Mouse (Mus musculus) MEL (cell line): ENCODE measurements around the gene Dennd1a.

Experiments
- CHD1 ChIP-seq: IDR thresholded peaks from 2 replicates; pipeline ENCODE4 v1.6.1; 2012; ENCODE audit warnings: low read depth, mild to moderate bottlenecking, inconsistent platforms, low read length, improper control_type of control experiment
- CTCF ChIP-seq, 3 experiments: IDR thresholded peaks in 2 of 3; conservative IDR thresholded peaks in 1 of 3; 2 replicates each; pipeline ENCODE4 v1.5.1; 2011 to 2012; ENCODE audit warnings: low read length in 3 of 3, low read depth in 2 of 3, mild to moderate bottlenecking in 2 of 3, improper control_type of control experiment in 1 of 3, inconsistent platforms in 1 of 3, mixed read lengths in 1 of 3, moderate library complexity in 1 of 3; ENCODE audit not compliant: control insufficient read depth in 1 of 3, insufficient read depth in 1 of 3, poor library complexity in 1 of 3, severe bottlenecking in 1 of 3
- ELF1 ChIP-seq: IDR thresholded peaks from 2 replicates; pipeline ENCODE4 v1.6.1; 2014; ENCODE audit warnings: low read depth, mild to moderate bottlenecking, inconsistent platforms, low read length, improper control_type of control experiment, moderate library complexity
- GABPA ChIP-seq: IDR thresholded peaks from 2 replicates; pipeline ENCODE4 v1.6.1; 2012; ENCODE audit warnings: low read depth, mild to moderate bottlenecking, inconsistent platforms, low read length, improper control_type of control experiment, moderate library complexity
- JUND ChIP-seq: IDR thresholded peaks from 2 replicates; pipeline ENCODE4 v1.6.1; 2011; ENCODE audit warnings: low read depth, mild to moderate bottlenecking, improper control_type of control experiment, low read length
- MAZ ChIP-seq: IDR thresholded peaks from 2 replicates; pipeline ENCODE4 v1.6.1; 2012; ENCODE audit warnings: low read depth, mild to moderate bottlenecking, inconsistent platforms, low read length, improper control_type of control experiment
- MEF2A ChIP-seq: IDR thresholded peaks from 2 replicates; pipeline ENCODE4 v1.6.1; 2014; ENCODE audit warnings: low read depth, mild to moderate bottlenecking, inconsistent platforms, low read length, improper control_type of control experiment; ENCODE audit not compliant: poor library complexity, insufficient replicate concordance, severe bottlenecking; ENCODE audit errors: extremely low read depth
- POLR2A ChIP-seq, 2 experiments: IDR thresholded peaks; 2 replicates each; pipeline ENCODE4 v1.6.1; 2011 to 2012; ENCODE audit warnings: low read length in 2 of 2, mild to moderate bottlenecking in 2 of 2, control low read depth in 1 of 2, improper control_type of control experiment in 1 of 2, low read depth in 1 of 2, moderate library complexity in 1 of 2; ENCODE audit not compliant: control insufficient read depth in 1 of 2, insufficient read depth in 1 of 2, poor library complexity in 1 of 2
- POLR2AphosphoS2 ChIP-seq: IDR thresholded peaks from 2 replicates; pipeline ENCODE4 v1.6.1; 2011; ENCODE audit warnings: low read length, improper control_type of control experiment
- SIN3A ChIP-seq: IDR thresholded peaks from 2 replicates; pipeline ENCODE4 v1.6.1; 2012; ENCODE audit warnings: low read length, improper control_type of control experiment, inconsistent platforms
- USF1 ChIP-seq: IDR thresholded peaks from 2 replicates; pipeline ENCODE4 v1.6.1; 2014; ENCODE audit warnings: low read depth, mild to moderate bottlenecking, inconsistent platforms, low read length, improper control_type of control experiment, moderate library complexity
- ZMIZ1 ChIP-seq: IDR thresholded peaks from 2 replicates; pipeline ENCODE4 v1.6.1; 2012; ENCODE audit warnings: low read depth, mild to moderate bottlenecking, inconsistent platforms, low read length, improper control_type of control experiment, moderate library complexity

- TF ChIP-seq ELF1 (no peak), JUND (no peak), CTCF (IDR thresholded peaks at IDR 0.05 in 2 of 3, conservative IDR thresholded peaks at IDR 0.05 in 1 of 3; ENCODE audit: control insufficient read depth in 1 of 3, insufficient read depth in 1 of 3, low read depth in 2 of 3, low read length in 3 of 3, poor library complexity in 1 of 3, severe bottlenecking in 1 of 3) (no peak), MAZ (no peak), POLR2A (IDR thresholded peaks at IDR 0.05; ENCODE audit: control insufficient read depth in 1 of 2, insufficient read depth in 1 of 2, low read depth in 1 of 2, low read length in 2 of 2, poor library complexity in 1 of 2) (no peak), CHD1 (no peak), MEF2A (no peak), ZMIZ1 (no peak), SIN3A (no peak), USF1 (no peak), POLR2AphosphoS2 (no peak), GABPA (no peak)
These were observed 314.6 kb downstream of the Dennd1a start for GRCm38 (mm10) chr2:37972621-37973020.
